Mouse (Mus musculus): Measurements from ENCODE around the gene Sox9. TPM values are rescaled to one million over a fixed set of nuclear protein-coding genes. Genes with fewer than 3 reads are reported as not detected.

Gene Sox9
- polyA plus RNA-seq, 2 experiments: 70.2 to 98.2 TPM

GRCm38 (mm10) chr11:112811152-112811871 is 29.3 kb downstream of the Sox9 start:
- Histone ChIP-seq H3K36me3 (ENCODE audit: control insufficient read depth, insufficient read depth, low read length) (no peaks in the 10 kb centered on the region), H3K4me2 (replicated peaks; ENCODE audit: low read depth, low read length, severe bottlenecking) (peak overlapping the region; percentile 57), H3K27ac (replicated peaks; ENCODE audit: low read depth, low read length) (no peak overlapping the region), H3K9ac (ENCODE audit: low read depth, low read length, severe bottlenecking) (no peak overlapping the region), H3K9me3 (ENCODE audit: control insufficient read depth, low read length) (no peaks in the 10 kb centered on the region), H3K27me3 (ENCODE audit: control insufficient read depth, insufficient read depth, low read length) (no peaks in the 10 kb centered on the region), H3K4me3 (replicated peaks; ENCODE audit: low read length) (peak overlapping the region; percentile 27), H3K4me1 (ENCODE audit: control insufficient read depth, insufficient read depth, low read length) (peaks cover 12% of the 10 kb centered on the region; the same call in 1 of the 2 replicates)
- no peak for TF ChIP-seq POLR2A (IDR thresholded peaks at IDR 0.05; ENCODE audit: borderline replicate concordance, extremely low read depth, insufficient read depth, insufficient read length)
- ATAC-seq (ENCODE audit: low FRiP score, low read depth) (no peak), DNase-seq (ENCODE audit: low spot score) (no peak)
- WGBS: 7% methylated on average over 19 of the region's 19 CpGs

GRCm38 (mm10) chr11:112817829-112818650 is 36.0 kb downstream of the Sox9 start:
- 47% methylated on average over 14 of the region's 14 CpGs for WGBS
- Histone ChIP-seq H3K27me3 (ENCODE audit: control insufficient read depth, insufficient read depth, low read length) (no peaks in the 10 kb centered on the region), H3K4me1 (ENCODE audit: control insufficient read depth, insufficient read depth, low read length) (no peaks in the 10 kb centered on the region), H3K36me3 (ENCODE audit: control insufficient read depth, insufficient read depth, low read length) (no peaks in the 10 kb centered on the region), H3K4me2 (replicated peaks; ENCODE audit: low read depth, low read length, severe bottlenecking) (no peak overlapping the region), H3K9ac (ENCODE audit: low read depth, low read length, severe bottlenecking) (no peak overlapping the region), H3K4me3 (replicated peaks; ENCODE audit: low read length) (no peak overlapping the region), H3K9me3 (ENCODE audit: control insufficient read depth, low read length) (no peaks in the 10 kb centered on the region), H3K27ac (replicated peaks; ENCODE audit: low read depth, low read length) (no peak overlapping the region)
- DNase-seq (ENCODE audit: low spot score): no peak
- no peak for TF ChIP-seq POLR2A (IDR thresholded peaks at IDR 0.05; ENCODE audit: borderline replicate concordance, extremely low read depth, insufficient read depth, insufficient read length)
- ATAC-seq (ENCODE audit: low FRiP score, low read depth): no peak

GRCm38 (mm10) chr11:112818651-112819270 is 36.7 kb downstream of the Sox9 start:
- Histone ChIP-seq H3K27ac (replicated peaks; ENCODE audit: low read depth, low read length) (no peak overlapping the region), H3K27me3 (ENCODE audit: control insufficient read depth, insufficient read depth, low read length) (no peaks in the 10 kb centered on the region), H3K4me2 (replicated peaks; ENCODE audit: low read depth, low read length, severe bottlenecking) (no peak overlapping the region), H3K36me3 (ENCODE audit: control insufficient read depth, insufficient read depth, low read length) (no peaks in the 10 kb centered on the region), H3K9me3 (ENCODE audit: control insufficient read depth, low read length) (no peaks in the 10 kb centered on the region), H3K4me1 (ENCODE audit: control insufficient read depth, insufficient read depth, low read length) (no peaks in the 10 kb centered on the region), H3K9ac (ENCODE audit: low read depth, low read length, severe bottlenecking) (no peak overlapping the region), H3K4me3 (replicated peaks; ENCODE audit: low read length) (no peak overlapping the region)
- ATAC-seq (ENCODE audit: low FRiP score, low read depth) (no peak), DNase-seq (ENCODE audit: low spot score) (no peak)
- WGBS: 59% methylated on average over 7 of the region's 7 CpGs
- no peak for TF ChIP-seq POLR2A (IDR thresholded peaks at IDR 0.05; ENCODE audit: borderline replicate concordance, extremely low read depth, insufficient read depth, insufficient read length)

GRCm38 (mm10) chr11:112821536-112821935 is 39.5 kb downstream of the Sox9 start:
- 54% methylated on average over 2 of the region's 2 CpGs for WGBS
- no peak for TF ChIP-seq POLR2A (IDR thresholded peaks at IDR 0.05; ENCODE audit: borderline replicate concordance, extremely low read depth, insufficient read depth, insufficient read length)
- DNase-seq (ENCODE audit: low spot score): no peak
- no peak overlapping the region for H3K27ac ChIP-seq (replicated peaks; ENCODE audit: low read depth, low read length)
- H3K9ac ChIP-seq (ENCODE audit: low read depth, low read length, severe bottlenecking): no peak overlapping the region
- no peaks in the 10 kb centered on the region for H3K36me3 ChIP-seq (ENCODE audit: control insufficient read depth, insufficient read depth, low read length)
- H3K9me3 ChIP-seq (ENCODE audit: control insufficient read depth, low read length): no peaks in the 10 kb centered on the region
- no peaks in the 10 kb centered on the region for H3K27me3 ChIP-seq (ENCODE audit: control insufficient read depth, insufficient read depth, low read length)
- H3K4me3 ChIP-seq (replicated peaks; ENCODE audit: low read length): no peak overlapping the region
- no peaks in the 10 kb centered on the region for H3K4me1 ChIP-seq (ENCODE audit: control insufficient read depth, insufficient read depth, low read length)
- H3K4me2 ChIP-seq (replicated peaks; ENCODE audit: low read depth, low read length, severe bottlenecking): no peak overlapping the region
- ATAC-seq (ENCODE audit: low FRiP score, low read depth): no peak

GRCm38 (mm10) chr11:112824146-112824545 is 42.1 kb downstream of the Sox9 start:
- ATAC-seq (ENCODE audit: low FRiP score, low read depth) (no peak), DNase-seq (ENCODE audit: low spot score) (no peak)

More at GRCm38 (mm10) chr11:112824146-112824545, 42.1 kb downstream of the Sox9 start:
- Histone ChIP-seq H3K9ac (ENCODE audit: low read depth, low read length, severe bottlenecking) (no peak overlapping the region), H3K36me3 (ENCODE audit: control insufficient read depth, insufficient read depth, low read length) (no peaks in the 10 kb centered on the region), H3K4me1 (ENCODE audit: control insufficient read depth, insufficient read depth, low read length) (no peaks in the 10 kb centered on the region), H3K27ac (replicated peaks; ENCODE audit: low read depth, low read length) (no peak overlapping the region), H3K9me3 (ENCODE audit: control insufficient read depth, low read length) (no peaks in the 10 kb centered on the region), H3K27me3 (ENCODE audit: control insufficient read depth, insufficient read depth, low read length) (no peaks in the 10 kb centered on the region), H3K4me3 (replicated peaks; ENCODE audit: low read length) (no peak overlapping the region), H3K4me2 (replicated peaks; ENCODE audit: low read depth, low read length, severe bottlenecking) (no peak overlapping the region)
- 65% methylated on average over 3 of the region's 3 CpGs for WGBS
- no peak for TF ChIP-seq POLR2A (IDR thresholded peaks at IDR 0.05; ENCODE audit: borderline replicate concordance, extremely low read depth, insufficient read depth, insufficient read length)
